Mouse (Mus musculus) liver, postnatal 0 days (tissue): ENCODE measurements around the gene Zcchc17.

Source experiments
- CTCF ChIP-seq: sonication (generic); IDR thresholded peaks from 2 replicates; pipeline ENCODE4 v1.5.1; 2016; ENCODE audit warnings: antibody characterized with exemption, low read depth
- EP300 ChIP-seq: IDR thresholded peaks from 2 replicates; pipeline ENCODE4 v1.6.1; 2016; ENCODE audit warnings: antibody characterized with exemption, low read depth, mild to moderate bottlenecking

DNA sequence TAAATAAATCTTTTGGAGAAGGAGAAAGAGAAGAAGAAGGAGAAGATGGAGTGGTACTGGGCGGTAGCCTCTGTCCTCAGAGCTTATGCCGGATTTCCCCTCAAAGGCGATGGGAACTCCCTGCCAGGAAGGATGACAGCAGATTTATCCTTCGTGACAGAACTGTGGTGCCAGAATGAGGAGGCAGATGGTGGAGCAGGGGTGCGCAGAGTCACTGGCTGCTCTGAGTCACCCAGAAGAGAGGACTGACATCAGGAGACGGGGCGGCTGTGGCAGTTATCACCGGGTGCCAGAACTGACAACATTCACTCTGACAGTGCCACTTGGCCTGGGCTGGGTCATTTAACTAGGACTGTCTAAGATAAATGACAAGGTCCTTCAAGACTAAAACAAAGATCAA is 89.7 kb downstream of the Zcchc17 start:
- TF ChIP-seq CTCF (no peak), EP300 (no peak)
